Mouse (Mus musculus) stomach, postnatal 0 days (tissue): ENCODE measurements around the gene Ankrd11. TPM values are rescaled to one million over a fixed set of nuclear protein-coding genes. Genes with fewer than 3 reads are reported as not detected.

Source experiments
- ATAC-seq: fragments of 200-750 bp; cut with Nextera tagmentation; 2 replicates; pipeline ENCODE4 v1.8.0; 2017; ENCODE audit not compliant: low FRiP score, low TSS enrichment
- DNase-seq: peaks from one replicate; pipeline ENCODE4 v3.0.0-alpha.2; 2016; ENCODE audit warnings: low spot score
- H3K27ac ChIP-seq: fragments of 300-500 bp; sonication (generic); replicated peaks from 2 replicates; pipeline ENCODE4 v1.5.1; 2014; ENCODE audit warnings: mild to moderate bottlenecking, control low read depth
- H3K27me3 ChIP-seq: fragments of 300-500 bp; sonication (generic); 2 replicates; pipeline ENCODE4 v1.6.1; 2014; ENCODE audit warnings: low read length; ENCODE audit not compliant: control insufficient read depth, insufficient read depth
- H3K36me3 ChIP-seq: fragments of 300-500 bp; sonication (generic); 2 replicates; pipeline ENCODE4 v1.6.1; 2014; ENCODE audit warnings: low read length, mixed read lengths; ENCODE audit not compliant: control insufficient read depth, insufficient read depth
- H3K4me1 ChIP-seq: fragments of 300-500 bp; sonication (generic); replicated peaks from 2 replicates; pipeline ENCODE4 v1.6.1; 2014; ENCODE audit warnings: antibody characterized with exemption; ENCODE audit not compliant: control insufficient read depth, insufficient read depth
- H3K4me2 ChIP-seq: fragments of 300-500 bp; sonication (generic); replicated peaks from 2 replicates; pipeline ENCODE4 v1.6.1; 2014; ENCODE audit warnings: low read depth, mild to moderate bottlenecking, control low read depth, moderate library complexity
- H3K4me3 ChIP-seq: fragments of 300-500 bp; sonication (generic); 2 replicates; pipeline ENCODE4 v1.5.1; 2014; ENCODE audit warnings: low read depth, low read length, control low read depth
- H3K9ac ChIP-seq: fragments of 300-500 bp; sonication (generic); 2 replicates; pipeline ENCODE4 v1.6.1; 2014; ENCODE audit warnings: mild to moderate bottlenecking, low read length, control low read depth, mixed read lengths
- H3K9me3 ChIP-seq: fragments of 300-500 bp; sonication (generic); 2 replicates; pipeline ENCODE4 v1.6.1; 2016; ENCODE audit warnings: low read length; ENCODE audit not compliant: control insufficient read depth
- CTCF ChIP-seq: IDR thresholded peaks from 2 replicates; pipeline ENCODE4 v1.5.1; 2016; ENCODE audit warnings: antibody characterized with exemption, low read depth, mild to moderate bottlenecking, moderate library complexity
- EP300 ChIP-seq: optimal IDR thresholded peaks from 2 replicates; pipeline ENCODE3; 2016; ENCODE audit warnings: antibody characterized with exemption
- WGBS: fragments of 180-500 bp; shearing (Covaris S2); extraction: QIAGEN DNeasy Blood & Tissue Kit; methylation state at CpG from one replicate; pipeline ENCODE4 v1.1.7; 2014; 5-methylcytosine and 5-hydroxymethylcytosine counted together
- polyA plus RNA-seq: library from polyadenylated mRNA; unstranded; fragments of >200 nt; fragmentation: Nextera tagmentation; extraction: Ambion mirVana; gene quantifications from 2 replicates; pipeline ENCODE4 v1.2.1, GENCODE M21; 2015

Ankrd11 gene
- polyA plus RNA-seq, 1 experiment from 2014 or later, result 35.0 TPM

- no peak overlapping the region for H3K4me3 ChIP-seq
- no peaks in the 10 kb centered on the region for H3K27me3 ChIP-seq
- no peak overlapping the region for H3K4me2 ChIP-seq
- H3K36me3 ChIP-seq, result no peaks in the 10 kb centered on the region
- WGBS, result 93% methylated on average over 1 of the region's 1 CpGs
- no peaks in the 10 kb centered on the region for H3K9me3 ChIP-seq
- no peak overlapping the region for H3K9ac ChIP-seq
- H3K4me1 ChIP-seq, result no peaks in the 10 kb centered on the region
- TF ChIP-seq EP300 (no peak), CTCF (no peak)
- DNase-seq, result no peak
- ATAC-seq, result no peak
- no peak overlapping the region for H3K27ac ChIP-seq
Observed at GRCm38 (mm10) chr8:122852546-122852905, 189.6 kb downstream of the Ankrd11 start.

- Histone ChIP-seq H3K4me1 (no peaks in the 10 kb centered on the region), H3K36me3 (no peaks in the 10 kb centered on the region), H3K4me3 (no peak overlapping the region), H3K4me2 (no peak overlapping the region), H3K9ac (no peak overlapping the region), H3K27me3 (no peaks in the 10 kb centered on the region), H3K27ac (no peak overlapping the region), H3K9me3 (no peaks in the 10 kb centered on the region)
- no peak for TF ChIP-seq CTCF
- TF ChIP-seq EP300, result no peak
- WGBS, result 79% methylated on average over 12 of the region's 12 CpGs
- DNase-seq (no peak), ATAC-seq (no peak)
Observed at GRCm38 (mm10) chr8:122851692-122852545, 190.2 kb downstream of the Ankrd11 start.

DNA sequence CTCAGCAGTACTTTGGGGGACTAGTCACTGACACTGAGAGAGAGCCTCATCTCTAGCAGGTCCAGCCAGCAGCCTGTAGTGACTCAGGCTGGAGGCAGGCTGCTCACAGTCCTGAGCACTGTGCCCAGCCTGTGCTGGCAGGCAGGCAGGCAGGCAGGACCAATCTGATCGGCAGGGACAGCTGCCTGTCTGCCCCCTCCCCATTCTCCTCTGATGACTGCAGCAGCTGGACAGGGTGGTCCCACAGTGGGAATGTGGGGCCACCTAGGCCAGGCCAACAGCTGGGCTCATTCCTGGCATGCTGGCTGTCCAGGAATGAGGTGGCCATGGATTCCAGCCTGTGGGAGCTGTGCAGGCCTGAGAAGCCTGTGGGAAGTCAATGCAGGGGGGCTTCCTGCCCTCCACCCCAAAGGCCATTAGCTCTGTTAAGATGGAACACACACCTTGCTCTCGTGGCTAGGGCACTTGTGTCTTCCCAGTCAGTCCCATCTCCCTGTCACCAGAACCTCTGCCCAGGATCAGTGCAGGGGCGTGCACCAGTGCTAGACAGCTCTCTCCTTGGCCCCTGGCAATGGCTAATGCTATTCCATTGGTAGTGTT lies 191.3 kb downstream of the Ankrd11 start:
- no peak for DNase-seq
- H3K27ac ChIP-seq, result no peak overlapping the region
- no peaks in the 10 kb centered on the region for H3K4me1 ChIP-seq
- H3K9me3 ChIP-seq, result no peaks in the 10 kb centered on the region
- ATAC-seq, result no peak
- H3K4me2 ChIP-seq, result no peak overlapping the region
- H3K36me3 ChIP-seq, result no peaks in the 10 kb centered on the region
- no peak for TF ChIP-seq CTCF
- no peak for TF ChIP-seq EP300
- no peaks in the 10 kb centered on the region for H3K27me3 ChIP-seq
- no peak overlapping the region for H3K4me3 ChIP-seq
- WGBS, result 66% methylated on average over 3 of the region's 3 CpGs
- H3K9ac ChIP-seq, result no peak overlapping the region

- Histone ChIP-seq H3K4me1 (no peaks in the 10 kb centered on the region), H3K9ac (no peak overlapping the region), H3K4me2 (no peak overlapping the region), H3K4me3 (no peak overlapping the region), H3K27ac (no peak overlapping the region), H3K9me3 (no peaks in the 10 kb centered on the region), H3K36me3 (no peaks in the 10 kb centered on the region), H3K27me3 (no peaks in the 10 kb centered on the region)
- DNase-seq (no peak), ATAC-seq (no peak)
- WGBS, result 68% methylated on average over 10 of the region's 11 CpGs
- no peak for TF ChIP-seq CTCF
- TF ChIP-seq EP300, result no peak
Observed at GRCm38 (mm10) chr8:122849152-122849910, 192.7 kb downstream of the Ankrd11 start.

- no peaks in the 10 kb centered on the region for H3K27me3 ChIP-seq
- H3K27ac ChIP-seq, result no peak within 1 kb of the TSS
- no peaks in the 10 kb centered on the region for H3K9me3 ChIP-seq
- H3K9ac ChIP-seq, result no peak within 1 kb of the TSS
- WGBS, result 20% methylated on average over 17 of the region's 18 CpGs
- H3K4me2 ChIP-seq, result 0 out of 2 replicates have a peak within 1 kb of the TSS, but pooled peaks have one; percentile 14
- ATAC-seq (peak; percentile 82), DNase-seq (peak; percentile 84)
- TF ChIP-seq EP300 (no peak), CTCF (no peak)
- no peaks in the 10 kb centered on the region for H3K36me3 ChIP-seq
- H3K4me3 ChIP-seq, result no peak within 1 kb of the TSS
- H3K4me1 ChIP-seq, result no peaks in the 10 kb centered on the region
Observed at GRCm38 (mm10) chr8:122847829-122848561, 194.1 kb downstream of the Ankrd11 start, which contains the start of gene Cdh15. TSS of gene Cdh15 (plus strand) at chr8:122847966.
